Mouse (Mus musculus) G1E (cell line): ENCODE results near the gene 4930407I10Rik.

Experiments
- CTCF ChIP-seq: IDR thresholded peaks from 2 replicates; pipeline ENCODE4 v1.5.1; 2012; ENCODE audit warnings: low read depth, low read length, inconsistent platforms, mixed read lengths
- GATA1 ChIP-seq: IDR thresholded peaks from 2 replicates; pipeline ENCODE4 v1.6.1; 2012; ENCODE audit warnings: borderline replicate concordance, low read length, inconsistent platforms, mixed read lengths
- POLR2AphosphoS5 ChIP-seq: IDR thresholded peaks from 2 replicates; pipeline ENCODE4 v1.6.1; 2012; ENCODE audit warnings: low read depth, low read length, inconsistent platforms; ENCODE audit not compliant: insufficient replicate concordance

GRCm38 (mm10) chr15:82081161-82081560 lies 22.2 kb downstream of the 4930407I10Rik start:
- TF ChIP-seq CTCF: no peak
- TF ChIP-seq POLR2AphosphoS5: no peak
- no peak for TF ChIP-seq GATA1
